Mouse (Mus musculus): ENCODE measurements around the gene Tm9sf3. TPM values are rescaled to one million over a fixed set of nuclear protein-coding genes. Genes with fewer than 3 reads are reported as not detected.

The Tm9sf3 gene
- total and polyA plus RNA-seq, 3 experiments, result 34.3 to 114 (median 103) TPM

GRCm38 (mm10) chr19:41310971-41311703 is 47.3 kb upstream of the Tm9sf3 start:
- no peak for TF ChIP-seq RAD21 (IDR thresholded peaks at IDR 0.05; ENCODE audit: low read depth, low read length)
- peak; percentile 98 for TF ChIP-seq SIN3A (IDR thresholded peaks at IDR 0.05; ENCODE audit: low read length)
- peak; percentile 67; the same call in 1 of the 2 replicates for TF ChIP-seq ETS1 (IDR thresholded peaks at IDR 0.05; ENCODE audit: low read depth, low read length)
- 0 out of 2 replicates have a peak, but pooled peaks have one; percentile 38 for TF ChIP-seq TBP (IDR thresholded peaks at IDR 0.05; ENCODE audit: low read depth, low read length)
- TF ChIP-seq TAL1 (IDR thresholded peaks at IDR 0.05; ENCODE audit: low read length), result peak; percentile 97
- peak; percentile 63 for TF ChIP-seq ELF1 (IDR thresholded peaks at IDR 0.05; ENCODE audit: low read depth, low read length)
- TF ChIP-seq RCOR1 (IDR thresholded peaks at IDR 0.05; ENCODE audit: low read depth, low read length), result peak; percentile 53
- peak; percentile 83 for TF ChIP-seq GATA1 (IDR thresholded peaks at IDR 0.05; ENCODE audit: low read depth, low read length)
- peak; percentile 82 for TF ChIP-seq MXI1 (IDR thresholded peaks at IDR 0.05; ENCODE audit: low read depth, low read length)
- TF ChIP-seq EP300 (IDR thresholded peaks at IDR 0.05; ENCODE audit: low read depth in 1 of 2, low read length in 2 of 2), result peak; percentile 74 to 79
- TF ChIP-seq TCF12 (IDR thresholded peaks at IDR 0.05; ENCODE audit: low read depth, low read length), result peak; percentile 66; the same call in 1 of the 2 replicates
- TF ChIP-seq MYC (IDR thresholded peaks at IDR 0.05; ENCODE audit: low read depth, low read length), result 0 out of 2 replicates have a peak, but pooled peaks have one; percentile 54
- no peak for TF ChIP-seq MAZ (IDR thresholded peaks at IDR 0.05; ENCODE audit: low read depth, low read length)
- TF ChIP-seq ZNF384 (IDR thresholded peaks at IDR 0.05; ENCODE audit: low read depth, low read length), result 0 out of 2 replicates have a peak, but pooled peaks have one; percentile 3
- no peak for TF ChIP-seq NELFE (IDR thresholded peaks at IDR 0.05; ENCODE audit: low read depth, low read length)
- TF ChIP-seq UBTF (IDR thresholded peaks at IDR 0.05; ENCODE audit: borderline replicate concordance, insufficient read depth, low read depth, low read length), result no peak
- peak; percentile 39; the same call in 1 of the 2 replicates for TF ChIP-seq MAX (IDR thresholded peaks at IDR 0.05; ENCODE audit: low read length)
- DNase-seq (ENCODE audit: low read depth, low spot score), result peak; percentile 96
- Histone ChIP-seq H3K9ac (ENCODE audit: control insufficient read depth, low read depth, low read length, poor library complexity, severe bottlenecking) (peak overlapping the region; percentile 35; the same call in 1 of the 2 replicates), H3K79me2 (ENCODE audit: control insufficient read depth, insufficient read depth, low read length, poor library complexity) (no peaks in the 10 kb centered on the region), H3K9me3 (replicated peaks; ENCODE audit: insufficient read depth, low read length) (no peaks in the 10 kb centered on the region), H3K36me3 (ENCODE audit: control insufficient read depth in 1 of 2, insufficient read depth in 2 of 2, low read length in 2 of 2) (peaks cover 0 to 14% of the 10 kb centered on the region in 2 experiments; a peak in 2 of 4 replicates), H3K4me1 (ENCODE audit: control insufficient read depth in 1 of 2, insufficient read depth in 2 of 2, low read length in 2 of 2) (peaks cover 4 to 12% of the 10 kb centered on the region in 2 experiments; a peak in 3 of 4 replicates), H3K27ac (ENCODE audit: control insufficient read depth, low read depth, low read length) (peak overlapping the region; percentile 41), H3K27me3 (ENCODE audit: control insufficient read depth in 1 of 2, insufficient read depth in 2 of 2, low read length in 2 of 2) (no peaks in the 10 kb centered on the region), H3K4me3 (ENCODE audit: control insufficient read depth in 1 of 2, insufficient read depth in 1 of 2, low read depth in 2 of 2, low read length in 2 of 2) (peak overlapping the region; percentile 33 to 57)

GRCm38 (mm10) chr19:41303933-41304332 is 40.1 kb upstream of the Tm9sf3 start:
- H3K36me3 ChIP-seq (ENCODE audit: control insufficient read depth in 1 of 2, insufficient read depth in 2 of 2, low read length in 2 of 2), result no peaks in the 10 kb centered on the region
- H3K27me3 ChIP-seq (ENCODE audit: control insufficient read depth in 1 of 2, insufficient read depth in 2 of 2, low read length in 2 of 2), result no peaks in the 10 kb centered on the region
- H3K79me2 ChIP-seq (ENCODE audit: control insufficient read depth, insufficient read depth, low read length, poor library complexity), result no peaks in the 10 kb centered on the region
- H3K4me1 ChIP-seq (ENCODE audit: control insufficient read depth in 1 of 2, insufficient read depth in 2 of 2, low read length in 2 of 2), result no peaks in the 10 kb centered on the region
- no peak overlapping the region for H3K9ac ChIP-seq (ENCODE audit: control insufficient read depth, low read depth, low read length, poor library complexity, severe bottlenecking)
- no peaks in the 10 kb centered on the region for H3K9me3 ChIP-seq (replicated peaks; ENCODE audit: insufficient read depth, low read length)
- H3K4me3 ChIP-seq (ENCODE audit: control insufficient read depth in 1 of 2, insufficient read depth in 1 of 2, low read depth in 2 of 2, low read length in 2 of 2), result no peak overlapping the region
- DNase-seq (ENCODE audit: low read depth, low spot score), result no peak
- TF ChIP-seq TBP (IDR thresholded peaks at IDR 0.05; ENCODE audit: low read depth, low read length), result no peak
- TF ChIP-seq USF1 (IDR thresholded peaks at IDR 0.05; ENCODE audit: low read depth, low read length), result no peak
- TF ChIP-seq HCFC1 (IDR thresholded peaks at IDR 0.05; ENCODE audit: low read depth, low read length), result no peak
- TF ChIP-seq SIN3A (IDR thresholded peaks at IDR 0.05; ENCODE audit: low read length), result no peak
- TF ChIP-seq ELF1 (IDR thresholded peaks at IDR 0.05; ENCODE audit: low read depth, low read length), result no peak
- TF ChIP-seq ZMIZ1 (IDR thresholded peaks at IDR 0.05; ENCODE audit: low read depth, low read length), result no peak
- TF ChIP-seq SMC3 (IDR thresholded peaks at IDR 0.05; ENCODE audit: low read depth, low read length), result no peak
- no peak for TF ChIP-seq MXI1 (IDR thresholded peaks at IDR 0.05; ENCODE audit: low read depth, low read length)
- no peak for TF ChIP-seq NRF1 (IDR thresholded peaks at IDR 0.05; ENCODE audit: insufficient read depth, low read depth, low read length, poor library complexity, severe bottlenecking)
- no peak for TF ChIP-seq POLR2A (IDR thresholded peaks at IDR 0.05; ENCODE audit: control insufficient read depth in 1 of 2, insufficient read depth in 1 of 2, low read depth in 1 of 2, low read length in 2 of 2, poor library complexity in 1 of 2)
- TF ChIP-seq RCOR1 (IDR thresholded peaks at IDR 0.05; ENCODE audit: low read depth, low read length), result no peak
- H3K27ac ChIP-seq (ENCODE audit: control insufficient read depth, low read depth, low read length), result no peak overlapping the region
